Mouse (Mus musculus): ENCODE results near the gene Gm10715.
"Not testable (repeated sequence)": the region's sequence is repeated elsewhere in the genome, so short reads cannot be mapped to it uniquely, and the experiment has no call there.

DNA sequence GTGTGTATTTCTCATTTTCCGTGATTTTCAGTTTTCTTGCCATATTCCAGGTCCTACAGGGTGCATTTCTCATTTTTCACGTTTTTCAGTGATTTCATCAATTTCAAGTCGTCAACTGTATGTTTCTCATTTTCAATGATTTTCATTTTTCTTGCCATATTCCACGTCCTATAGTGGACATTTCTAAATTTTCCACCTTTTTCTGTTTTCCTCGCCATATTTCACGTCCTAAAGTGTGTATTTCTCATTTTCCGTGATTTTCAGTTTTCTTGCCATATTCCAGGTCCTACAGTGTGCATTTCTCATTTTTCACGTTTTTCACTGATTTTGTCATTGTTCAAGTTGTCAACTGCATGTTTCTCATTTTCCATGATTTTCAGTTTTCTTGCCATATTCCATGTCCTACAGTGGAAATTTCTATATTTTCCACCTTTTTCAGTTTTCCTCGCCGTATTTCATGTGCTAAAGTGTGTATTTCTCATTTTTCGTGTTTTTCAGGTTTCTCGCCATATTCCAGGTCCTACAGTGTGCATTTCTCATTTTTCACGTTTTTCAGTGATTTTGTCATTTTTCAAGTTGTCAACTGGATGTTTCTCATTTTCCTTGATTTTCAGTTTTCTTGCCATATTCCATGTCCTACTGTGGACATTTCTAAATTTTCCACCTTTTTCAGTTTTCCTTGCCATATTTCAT, 14.2 kb upstream of the Gm10715 start:
- TF ChIP-seq POLR2A (IDR thresholded peaks at IDR 0.05; ENCODE audit: extremely low read depth, insufficient read depth, low read length); CTCF (IDR thresholded peaks at IDR 0.05; ENCODE audit: low read depth, low read length): not testable (repeated sequence)

All from liver, adult 2 months (tissue).